Mouse (Mus musculus): Measurements from ENCODE around the gene Isl2.

DNA sequence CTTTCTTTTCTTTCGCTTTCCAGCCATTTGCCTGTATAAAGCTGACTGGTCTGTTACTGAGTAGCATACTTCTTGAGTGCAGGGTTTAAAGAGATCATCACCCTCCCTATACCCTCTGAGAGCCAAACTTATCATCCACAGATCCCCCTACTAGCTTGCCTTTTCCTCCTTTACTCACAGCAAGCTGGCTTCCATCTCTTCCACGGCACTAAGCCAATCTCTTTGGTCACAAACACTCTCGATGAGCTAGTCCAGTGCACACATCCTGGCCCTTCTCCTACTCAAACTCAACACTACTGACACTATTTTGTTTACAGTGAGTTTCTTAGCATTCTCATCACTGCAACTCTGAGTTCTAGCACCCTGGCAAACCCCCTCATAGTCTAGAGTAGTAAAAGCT is 30.6 kb upstream of the Isl2 start:
- TF ChIP-seq CTCF (IDR thresholded peaks at IDR 0.05; ENCODE audit: extremely low read depth, insufficient read depth, insufficient read length, insufficient replicate concordance) (no peak), POLR2A (IDR thresholded peaks at IDR 0.05; ENCODE audit: low read depth, low read length) (no peak)

Data from spleen, adult 2 months (tissue).